Mouse (Mus musculus): ENCODE measurements around the gene Fgf9. TPM values are rescaled to one million over a fixed set of nuclear protein-coding genes. Genes with fewer than 3 reads are reported as not detected.

Gene Fgf9
- polyA plus RNA-seq, 2 experiments = 0.10 to 0.25 TPM

DNA sequence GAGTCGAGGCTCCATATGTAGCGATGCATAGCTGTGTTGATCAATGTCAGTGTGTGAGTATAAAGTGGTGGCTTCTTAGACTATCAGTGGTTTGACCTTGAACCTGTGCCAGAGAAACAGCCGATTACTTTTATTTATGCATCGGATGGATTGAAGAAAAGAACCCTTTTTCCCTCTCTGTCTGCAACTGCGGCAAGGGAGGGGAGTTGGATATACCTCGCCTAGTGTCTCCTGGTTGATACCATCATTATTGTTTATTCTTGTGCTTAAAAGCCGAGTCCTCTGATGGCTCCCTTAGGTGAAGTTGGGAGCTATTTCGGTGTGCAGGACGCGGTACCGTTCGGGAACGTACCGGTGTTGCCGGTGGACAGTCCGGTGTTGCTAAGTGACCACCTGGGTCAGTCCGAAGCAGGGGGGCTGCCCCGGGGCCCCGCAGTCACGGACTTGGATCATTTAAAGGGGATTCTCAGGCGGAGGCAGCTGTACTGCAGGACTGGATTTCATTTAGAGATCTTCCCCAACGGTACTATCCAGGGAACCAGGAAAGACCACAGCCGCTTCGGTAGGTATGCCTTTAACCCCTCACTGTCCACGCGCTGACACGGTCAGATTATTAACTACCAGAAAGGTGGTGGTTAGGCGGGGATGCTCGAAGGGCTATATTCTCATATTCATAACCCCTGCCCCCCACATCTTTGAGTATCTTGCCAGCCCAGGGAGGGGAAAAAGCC, 2.6 kb downstream of the Fgf9 start:
- Histone ChIP-seq H3K27ac (no peak overlapping the region), H3K27me3 (ENCODE audit: control insufficient read depth, insufficient read depth, low read length) (peaks cover 93% of the 10 kb centered on the region), H3K36me3 (replicated peaks; ENCODE audit: control insufficient read depth, insufficient read depth, low read depth) (no peaks in the 10 kb centered on the region), H3K4me1 (replicated peaks; ENCODE audit: control insufficient read depth in 2 of 2, insufficient read depth in 2 of 2, low read length in 1 of 2) (no peaks in the 10 kb centered on the region), H3K4me2 (ENCODE audit: low read depth) (peak overlapping the region; percentile 62), H3K4me3 (ENCODE audit: insufficient read depth in 1 of 2, low read depth in 2 of 2, low read length in 2 of 2) (peak overlapping the region in 1 of 2 experiments; percentile 51; a peak in 1 of 4 replicates), H3K9me3 (ENCODE audit: control insufficient read depth, low read length) (no peaks in the 10 kb centered on the region), H3K9ac (replicated peaks) (no peak overlapping the region)
- TF ChIP-seq EP300 (IDR thresholded peaks at IDR 0.05; ENCODE audit: low read depth) = no peak
- ATAC-seq (ENCODE audit: insufficient read depth) = no peak
- WGBS (ENCODE audit: insufficient replicate concordance) = under 1% methylated on average over 29 of the region's 29 CpGs
- no peak for DNase-seq (ENCODE audit: low read depth in 3 of 3, low spot score in 3 of 3)

DNA sequence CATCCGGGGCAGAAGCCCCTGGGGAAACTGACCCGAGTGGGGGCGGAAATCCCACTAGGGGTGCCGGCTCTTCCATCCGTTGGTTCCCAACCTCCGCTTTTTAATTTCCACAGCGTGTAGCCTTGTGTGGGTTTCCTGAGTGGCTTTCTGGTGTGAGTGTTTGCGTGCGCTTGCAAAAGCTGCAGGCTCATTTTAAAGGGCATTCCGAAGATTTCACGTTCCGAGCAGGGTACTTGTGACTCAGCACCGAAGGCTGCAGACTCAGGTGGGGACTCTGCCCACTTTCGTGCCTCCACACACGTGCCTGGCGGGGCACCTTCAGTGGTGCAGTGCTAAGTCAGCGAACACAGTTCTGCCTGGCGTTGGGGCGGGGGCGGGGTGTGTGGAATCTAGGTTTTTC, 3.6 kb downstream of the Fgf9 start:
- 1% methylated on average over 20 of the region's 20 CpGs for WGBS (ENCODE audit: insufficient replicate concordance)
- H3K9me3 ChIP-seq (ENCODE audit: control insufficient read depth, low read length) = no peaks in the 10 kb centered on the region
- H3K4me2 ChIP-seq (ENCODE audit: low read depth) = no peak overlapping the region
- H3K4me1 ChIP-seq (replicated peaks; ENCODE audit: control insufficient read depth in 2 of 2, insufficient read depth in 2 of 2, low read length in 1 of 2) = no peaks in the 10 kb centered on the region
- peaks cover 98% of the 10 kb centered on the region for H3K27me3 ChIP-seq (ENCODE audit: control insufficient read depth, insufficient read depth, low read length)
- no peak overlapping the region for H3K4me3 ChIP-seq (ENCODE audit: insufficient read depth in 1 of 2, low read depth in 2 of 2, low read length in 2 of 2)
- H3K9ac ChIP-seq (replicated peaks) = no peak overlapping the region
- ATAC-seq (ENCODE audit: insufficient read depth) (no peak), DNase-seq (ENCODE audit: low read depth in 3 of 3, low spot score in 3 of 3) (no peak)
- H3K27ac ChIP-seq = no peak overlapping the region
- TF ChIP-seq CTCF (IDR thresholded peaks at IDR 0.05; ENCODE audit: low read depth) = no peak
- H3K36me3 ChIP-seq (replicated peaks; ENCODE audit: control insufficient read depth, insufficient read depth, low read depth) = no peaks in the 10 kb centered on the region

DNA sequence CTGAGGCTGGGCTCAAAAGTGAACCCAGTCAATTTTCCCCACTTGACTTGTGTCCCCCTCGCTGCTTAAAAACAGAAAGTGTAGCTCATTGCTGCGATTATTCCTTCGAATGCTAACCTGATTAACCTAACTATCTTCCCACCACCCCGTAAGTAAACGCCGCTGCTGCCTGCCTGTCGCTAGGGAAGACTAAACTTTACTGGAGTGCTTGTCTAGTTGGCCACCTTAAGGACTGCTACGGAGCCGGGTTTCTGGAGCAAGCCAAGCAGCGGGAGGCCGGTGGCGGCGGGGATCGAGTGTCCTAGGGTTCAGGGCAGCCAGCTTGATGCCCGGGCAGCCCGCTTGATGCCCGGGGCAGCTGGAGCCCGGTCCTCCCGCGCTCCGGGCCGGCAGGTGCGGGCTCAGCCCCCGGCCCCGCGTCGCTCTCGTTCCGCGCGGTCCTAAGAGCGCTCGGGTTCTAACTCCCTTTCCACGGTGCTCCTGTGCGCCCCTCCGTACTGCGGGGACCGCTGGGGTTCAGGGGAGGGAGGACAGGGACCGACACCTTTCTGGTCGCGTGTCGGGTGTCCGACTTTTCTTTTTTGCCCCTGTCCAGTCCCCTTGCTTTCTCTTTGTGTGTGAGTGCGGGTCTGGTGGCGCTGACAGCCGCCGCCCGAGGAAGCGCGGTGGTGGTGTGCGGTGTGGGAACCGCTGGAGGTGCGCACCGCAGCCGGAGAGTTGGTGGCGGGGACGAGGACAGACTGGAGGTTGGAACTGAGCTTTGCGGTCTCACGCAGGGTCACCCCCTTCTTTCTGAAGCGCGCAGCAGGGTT, 4.5 kb downstream of the Fgf9 start:
- TF ChIP-seq EP300 (IDR thresholded peaks at IDR 0.05; ENCODE audit: low read depth) (no peak), CTCF (IDR thresholded peaks at IDR 0.05; ENCODE audit: low read depth) (no peak)
- peak overlapping the region; percentile 11 to 42; a peak in 3 of 4 replicates for H3K4me3 ChIP-seq (ENCODE audit: insufficient read depth in 1 of 2, low read depth in 2 of 2, low read length in 2 of 2)
- ATAC-seq (ENCODE audit: insufficient read depth) (no peak), DNase-seq (ENCODE audit: low read depth in 3 of 3, low spot score in 3 of 3) (no peak)
- H3K9ac ChIP-seq (replicated peaks) = no peak overlapping the region
- under 1% methylated on average over 59 of the region's 61 CpGs for WGBS (ENCODE audit: insufficient replicate concordance)
- no peak overlapping the region for H3K27ac ChIP-seq
- no peaks in the 10 kb centered on the region for H3K36me3 ChIP-seq (replicated peaks; ENCODE audit: control insufficient read depth, insufficient read depth, low read depth)
- H3K27me3 ChIP-seq (ENCODE audit: control insufficient read depth, insufficient read depth, low read length) = peaks cover 90% of the 10 kb centered on the region
- peak overlapping the region; percentile 57 for H3K4me2 ChIP-seq (ENCODE audit: low read depth)
- H3K4me1 ChIP-seq (replicated peaks; ENCODE audit: control insufficient read depth in 2 of 2, insufficient read depth in 2 of 2, low read length in 1 of 2) = no peaks in the 10 kb centered on the region
- H3K9me3 ChIP-seq (ENCODE audit: control insufficient read depth, low read length) = no peaks in the 10 kb centered on the region

DNA sequence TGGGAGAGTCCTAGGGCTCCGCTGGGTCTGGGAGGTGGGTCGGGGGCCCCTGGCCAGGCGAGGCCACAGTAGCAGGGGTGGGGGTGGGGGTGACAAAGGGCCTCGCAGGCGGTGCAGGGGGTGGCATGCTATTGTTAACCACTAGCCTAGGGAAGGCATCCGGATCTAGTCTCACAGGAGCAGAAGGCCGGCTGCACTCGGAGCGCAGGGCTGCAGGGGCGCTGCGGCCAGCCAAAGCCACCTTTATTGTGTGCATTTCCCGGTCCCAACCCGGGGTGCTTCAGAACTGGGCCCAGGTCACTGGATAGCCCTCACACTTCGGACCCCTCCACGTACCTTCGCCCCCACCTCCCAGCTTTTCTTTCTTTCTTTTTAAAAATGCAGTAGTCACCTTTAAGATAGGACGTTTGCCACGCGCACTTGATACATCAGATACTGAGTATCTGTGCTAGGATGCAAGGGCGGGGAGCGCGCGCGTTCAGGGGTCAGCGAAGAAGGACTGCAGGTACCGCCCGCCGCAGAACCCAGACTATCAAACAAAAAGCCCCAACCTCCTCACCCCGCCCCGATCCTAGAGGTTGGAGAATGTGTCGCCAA, 5.2 kb downstream of the Fgf9 start:
- no peak for TF ChIP-seq EP300 (IDR thresholded peaks at IDR 0.05; ENCODE audit: low read depth)
- no peak for TF ChIP-seq CTCF (IDR thresholded peaks at IDR 0.05; ENCODE audit: low read depth)
- Histone ChIP-seq H3K9me3 (ENCODE audit: control insufficient read depth, low read length) (no peaks in the 10 kb centered on the region), H3K4me3 (ENCODE audit: insufficient read depth in 1 of 2, low read depth in 2 of 2, low read length in 2 of 2) (peak overlapping the region in 1 of 2 experiments; percentile 42; a peak in 3 of 4 replicates), H3K4me2 (ENCODE audit: low read depth) (peak overlapping the region; percentile 57), H3K36me3 (replicated peaks; ENCODE audit: control insufficient read depth, insufficient read depth, low read depth) (no peaks in the 10 kb centered on the region), H3K4me1 (replicated peaks; ENCODE audit: control insufficient read depth in 2 of 2, insufficient read depth in 2 of 2, low read length in 1 of 2) (no peaks in the 10 kb centered on the region), H3K9ac (replicated peaks) (no peak overlapping the region), H3K27ac (no peak overlapping the region), H3K27me3 (ENCODE audit: control insufficient read depth, insufficient read depth, low read length) (peaks cover 83% of the 10 kb centered on the region)
- under 1% methylated on average over 31 of the region's 31 CpGs for WGBS (ENCODE audit: insufficient replicate concordance)
- ATAC-seq (ENCODE audit: insufficient read depth) (no peak), DNase-seq (ENCODE audit: low read depth in 3 of 3, low spot score in 3 of 3) (no peak)

DNA sequence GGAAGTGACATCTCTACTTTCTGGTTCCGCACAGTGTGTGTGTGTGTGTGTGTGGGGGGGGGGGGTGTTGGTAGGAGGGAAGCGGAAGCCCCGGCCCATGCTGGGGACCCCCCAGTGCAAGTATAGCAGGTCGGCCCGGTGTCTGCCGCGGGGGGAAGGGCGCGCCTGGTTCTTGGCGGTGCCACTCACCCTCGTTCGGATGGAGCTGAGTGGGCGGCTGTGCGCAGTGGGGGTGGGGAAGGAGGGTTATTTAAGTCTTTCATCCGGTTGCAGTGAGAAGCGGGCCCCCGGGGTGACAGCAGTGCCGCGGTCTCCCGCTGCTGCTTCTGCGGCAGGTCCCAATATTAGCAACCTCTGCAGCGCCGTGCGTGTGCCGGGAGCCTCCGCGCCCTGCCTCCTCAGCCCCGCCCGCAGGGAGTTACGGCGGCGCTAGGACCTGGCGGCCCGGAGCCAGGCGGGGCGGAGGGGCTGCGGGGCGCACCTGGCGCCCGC, 5.7 kb downstream of the Fgf9 start:
- 2% methylated on average over 31 of the region's 40 CpGs for WGBS (ENCODE audit: insufficient replicate concordance)
- Histone ChIP-seq H3K4me2 (ENCODE audit: low read depth) (peak overlapping the region; percentile 57), H3K9me3 (ENCODE audit: control insufficient read depth, low read length) (no peaks in the 10 kb centered on the region), H3K4me1 (replicated peaks; ENCODE audit: control insufficient read depth in 2 of 2, insufficient read depth in 2 of 2, low read length in 1 of 2) (no peaks in the 10 kb centered on the region), H3K9ac (replicated peaks) (no peak overlapping the region), H3K27me3 (ENCODE audit: control insufficient read depth, insufficient read depth, low read length) (peaks cover 78% of the 10 kb centered on the region), H3K36me3 (replicated peaks; ENCODE audit: control insufficient read depth, insufficient read depth, low read depth) (no peaks in the 10 kb centered on the region), H3K27ac (no peak overlapping the region), H3K4me3 (ENCODE audit: insufficient read depth in 1 of 2, low read depth in 2 of 2, low read length in 2 of 2) (peak overlapping the region; percentile 33 to 42)
- TF ChIP-seq CTCF (IDR thresholded peaks at IDR 0.05; ENCODE audit: low read depth) (no peak), EP300 (IDR thresholded peaks at IDR 0.05; ENCODE audit: low read depth) (no peak)
- no peak for DNase-seq (ENCODE audit: low read depth in 3 of 3, low spot score in 3 of 3)
- no peak for ATAC-seq (ENCODE audit: insufficient read depth)

Measured in liver, embryonic 14.5 days (tissue).